Mouse (Mus musculus) large intestine, adult 2 months (tissue): ENCODE results near the gene Abcb4. TPM values are rescaled to one million over a fixed set of nuclear protein-coding genes. Genes with fewer than 3 reads are reported as not detected.
"Not testable (repeated sequence)": the region's sequence is repeated elsewhere in the genome, so short reads cannot be mapped to it uniquely, and the experiment has no call there.

Experiments
- DNase-seq: peaks from one replicate; pipeline ENCODE4 v3.0.0-alpha.2; 2012; ENCODE audit warnings: low read depth, low spot score
- WGBS: fragments of 180-500 bp; shearing (Covaris S2); methylation state at CpG from one replicate; pipeline ENCODE4 v1.1.7; 2018; 5-methylcytosine and 5-hydroxymethylcytosine counted together
- polyA plus RNA-seq: library from polyadenylated mRNA; depleted of rRNA; stranded (reverse); fragments of >200 nt; gene quantifications from 2 replicates; pipeline ENCODE4 v1.2.3, GENCODE M21; 2012

The Abcb4 gene
- polyA plus RNA-seq, 1 experiment, result 0.10 TPM

DNA sequence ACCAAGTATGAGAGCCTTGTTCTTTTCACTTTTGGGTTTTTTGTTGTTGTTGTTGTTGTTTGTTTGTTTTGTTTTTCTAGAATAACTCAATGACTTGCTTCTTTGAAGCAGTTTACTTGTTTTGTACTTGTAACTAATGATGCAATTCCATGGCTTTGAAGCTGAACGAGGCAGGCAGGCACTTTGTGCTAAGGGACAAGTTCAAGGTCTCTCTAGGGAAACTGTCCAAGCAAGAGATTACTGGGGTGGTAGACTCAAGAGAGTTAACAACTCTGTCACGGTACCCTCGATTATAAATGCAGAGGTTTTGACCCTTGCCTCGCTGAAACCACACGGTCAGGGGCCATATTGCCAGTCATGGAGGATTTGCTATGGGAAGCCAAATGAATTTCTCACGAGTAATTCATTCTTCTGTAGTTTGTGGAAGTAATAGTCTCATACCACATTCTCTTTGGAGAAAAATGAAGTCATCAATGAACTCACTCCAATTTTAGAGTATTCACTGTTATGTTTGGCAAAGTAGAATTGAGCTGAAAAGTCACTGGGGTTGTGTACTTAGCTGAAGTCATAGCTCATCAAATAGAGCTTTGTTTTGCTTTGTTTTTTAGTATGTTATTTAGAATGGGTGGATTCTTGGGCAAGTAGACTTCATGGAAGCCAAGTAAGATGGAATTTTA, 8.8 kb downstream of the Abcb4 start:
- no peak for DNase-seq
- 68% methylated on average over 6 of the region's 6 CpGs for WGBS

DNA sequence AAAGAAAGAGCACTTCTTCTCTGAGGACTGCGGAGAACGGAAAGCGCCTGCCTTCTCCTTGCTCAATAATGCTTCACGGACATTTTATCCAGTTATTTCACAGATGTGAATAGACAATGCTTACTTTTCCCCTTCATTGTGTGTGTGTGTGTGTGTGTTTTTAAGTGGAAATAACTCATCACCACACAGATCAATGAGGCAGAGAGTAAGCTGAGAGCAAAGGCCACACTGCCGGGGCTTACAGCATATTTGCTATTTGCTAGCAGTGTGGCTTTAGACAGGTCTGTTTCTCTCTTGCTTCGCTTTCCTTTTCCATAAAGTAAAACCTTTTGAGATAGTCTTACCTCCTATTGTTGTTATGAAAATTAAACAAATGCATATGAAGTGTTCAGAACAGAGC, 11.0 kb downstream of the Abcb4 start:
- DNase-seq, result no peak
- WGBS, result 85% methylated on average over 6 of the region's 6 CpGs

DNA sequence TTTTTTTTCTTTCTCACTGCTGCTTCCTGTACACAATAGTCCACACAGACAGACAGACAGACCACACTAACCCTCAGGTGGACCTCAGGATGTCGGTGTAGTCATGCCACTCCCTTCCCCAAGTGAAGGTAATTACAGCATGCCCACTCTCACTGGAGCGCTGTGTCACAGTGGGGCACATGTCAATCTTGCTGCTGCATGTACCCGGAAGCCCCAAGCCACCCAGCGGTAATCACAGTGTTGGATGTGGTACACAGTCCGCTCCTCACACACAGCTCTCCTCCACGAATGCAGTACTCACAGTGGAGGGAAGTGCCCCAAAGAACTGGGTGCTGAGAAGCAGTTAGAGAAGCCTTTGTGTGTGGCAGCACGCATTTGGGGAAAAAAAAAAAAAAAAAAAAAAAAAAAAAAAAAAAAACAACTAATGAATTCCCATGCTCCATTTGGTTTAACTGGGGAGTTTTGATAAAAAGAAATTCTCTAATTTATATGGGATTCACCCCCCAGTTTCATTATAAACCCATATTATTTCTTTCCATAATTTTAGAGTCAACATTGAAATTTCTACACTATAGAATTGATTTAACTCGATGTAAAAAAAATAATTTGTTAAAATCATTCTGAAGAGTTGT, 18.2 kb downstream of the Abcb4 start:
- no peak for DNase-seq
- WGBS, result 70% methylated on average over 8 of the region's 8 CpGs

DNA sequence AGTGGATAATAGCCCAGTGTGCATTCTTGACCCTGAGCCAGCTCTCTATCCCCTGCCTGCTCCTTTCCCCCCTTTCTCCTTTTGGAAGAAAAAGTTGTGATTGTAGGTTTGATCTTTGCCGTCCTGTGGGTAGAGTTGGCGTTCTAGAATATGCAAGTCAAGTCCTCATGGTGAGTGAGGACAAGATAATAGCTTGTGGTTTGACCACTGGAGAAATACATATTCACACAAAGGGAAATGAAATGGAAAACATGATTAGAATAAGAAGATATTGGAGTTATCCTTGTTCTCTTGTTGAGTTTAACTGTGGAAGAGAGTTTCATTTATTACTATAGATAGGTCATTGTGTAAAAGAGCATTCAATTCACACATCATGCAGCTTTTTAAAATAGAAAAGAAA, 22.9 kb downstream of the Abcb4 start:
- 88% methylated on average over 2 of the region's 2 CpGs for WGBS
- no peak for DNase-seq

DNA sequence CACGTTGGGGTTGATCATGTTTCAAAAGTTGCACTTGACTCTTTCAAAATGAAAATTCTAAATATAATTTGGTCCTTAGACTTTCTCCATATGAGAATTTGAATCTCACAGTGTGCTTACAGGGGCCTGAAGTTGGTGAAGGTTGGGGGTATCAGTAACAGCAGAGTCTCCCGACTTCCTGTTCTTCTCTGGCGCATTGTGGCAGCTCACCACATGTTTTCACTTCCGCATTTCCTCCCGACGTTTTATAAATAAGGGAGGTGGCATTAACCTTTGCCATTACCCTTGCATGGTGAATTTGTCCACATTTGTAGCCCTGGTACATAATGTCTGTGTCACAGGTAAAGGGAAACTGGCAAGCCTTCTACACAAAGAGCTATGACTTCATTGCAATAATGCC, 23.6 kb downstream of the Abcb4 start:
- DNase-seq, result no peak
- WGBS, result 65% methylated on average over 6 of the region's 6 CpGs

DNA sequence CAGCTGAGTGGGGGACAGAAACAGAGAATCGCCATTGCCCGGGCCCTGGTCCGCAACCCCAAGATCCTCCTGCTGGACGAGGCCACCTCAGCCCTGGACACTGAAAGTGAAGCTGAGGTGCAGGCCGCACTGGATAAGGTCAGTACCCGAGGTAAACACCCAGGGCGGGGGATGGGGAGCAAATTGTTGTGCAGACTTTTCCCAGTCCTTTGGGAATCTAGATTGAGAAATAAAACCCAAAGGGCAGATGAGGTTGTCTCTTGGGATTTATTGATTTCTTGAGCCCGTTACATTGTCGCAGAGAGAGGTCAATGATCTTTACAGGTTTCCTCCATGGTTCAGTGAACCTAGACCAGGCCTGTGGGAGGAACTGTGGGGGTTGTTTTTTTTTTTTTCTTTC, 34.9 kb downstream of the Abcb4 start:
- 81% methylated on average over 9 of the region's 9 CpGs for WGBS
- DNase-seq, result no peak

DNA sequence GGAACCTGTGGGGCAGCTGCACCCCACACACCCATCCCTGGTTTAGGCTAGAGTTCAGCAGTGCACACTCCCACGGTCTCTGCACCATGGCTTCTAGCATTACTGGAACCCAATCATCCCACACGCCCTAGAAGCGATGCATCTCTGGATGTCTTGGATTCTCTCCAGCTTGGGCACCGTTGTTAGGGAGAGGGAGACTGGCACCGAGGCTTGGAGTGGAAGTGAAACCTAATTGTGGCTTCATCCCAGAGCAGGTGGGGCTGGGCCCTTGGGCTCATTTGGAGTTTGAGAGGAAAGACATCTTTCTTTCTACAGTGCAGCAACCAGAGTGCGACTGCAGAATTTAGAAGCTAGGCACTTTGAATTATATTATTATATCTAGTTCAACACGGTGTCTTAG, 44.4 kb downstream of the Abcb4 start:
- no peak for DNase-seq
- 53% methylated on average over 7 of the region's 7 CpGs for WGBS

DNA sequence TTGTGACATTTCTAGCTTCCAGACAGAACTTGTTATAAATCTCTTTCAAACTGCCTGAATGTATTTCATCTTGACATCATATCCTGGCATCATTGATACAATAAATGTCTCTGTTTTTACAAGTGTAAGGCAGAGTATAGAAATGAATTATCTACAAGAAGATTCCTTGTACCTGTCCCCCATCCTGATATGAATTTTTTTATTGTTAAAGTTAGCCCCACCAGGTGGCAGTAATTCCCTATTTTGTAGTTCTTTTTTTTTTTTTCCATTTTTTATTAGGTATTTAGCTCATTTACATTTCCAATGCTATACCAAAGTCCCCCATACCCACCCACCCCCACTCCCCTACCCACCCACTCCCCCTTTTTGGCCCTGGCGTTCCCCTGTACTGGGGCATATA, 47.7 kb downstream of the Abcb4 start:
- WGBS, result no CpG with 5 or more reads among the region's 1 CpGs
- not testable (repeated sequence) for DNase-seq

DNA sequence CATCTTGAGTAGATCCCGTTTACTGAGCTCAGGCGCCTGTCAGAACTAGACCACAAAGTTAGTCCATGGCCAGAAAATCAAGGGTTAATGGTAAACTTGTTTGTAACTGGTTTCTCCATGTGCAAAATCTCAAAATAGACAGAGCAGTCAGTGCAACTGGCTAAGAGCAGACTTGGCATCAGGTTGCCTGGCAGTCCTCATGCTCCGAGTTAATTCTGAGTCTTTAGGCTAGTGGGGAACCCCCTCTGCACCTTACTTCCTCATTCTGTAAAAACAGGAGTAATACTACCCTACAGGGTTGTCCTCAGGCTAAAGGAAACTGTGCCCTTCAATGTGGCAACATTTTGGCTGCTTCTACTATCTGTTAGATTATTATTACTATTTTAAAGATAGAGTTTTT, 50.3 kb downstream of the Abcb4 start:
- DNase-seq, result no peak
- WGBS, result 59% methylated on average over 3 of the region's 3 CpGs

DNA sequence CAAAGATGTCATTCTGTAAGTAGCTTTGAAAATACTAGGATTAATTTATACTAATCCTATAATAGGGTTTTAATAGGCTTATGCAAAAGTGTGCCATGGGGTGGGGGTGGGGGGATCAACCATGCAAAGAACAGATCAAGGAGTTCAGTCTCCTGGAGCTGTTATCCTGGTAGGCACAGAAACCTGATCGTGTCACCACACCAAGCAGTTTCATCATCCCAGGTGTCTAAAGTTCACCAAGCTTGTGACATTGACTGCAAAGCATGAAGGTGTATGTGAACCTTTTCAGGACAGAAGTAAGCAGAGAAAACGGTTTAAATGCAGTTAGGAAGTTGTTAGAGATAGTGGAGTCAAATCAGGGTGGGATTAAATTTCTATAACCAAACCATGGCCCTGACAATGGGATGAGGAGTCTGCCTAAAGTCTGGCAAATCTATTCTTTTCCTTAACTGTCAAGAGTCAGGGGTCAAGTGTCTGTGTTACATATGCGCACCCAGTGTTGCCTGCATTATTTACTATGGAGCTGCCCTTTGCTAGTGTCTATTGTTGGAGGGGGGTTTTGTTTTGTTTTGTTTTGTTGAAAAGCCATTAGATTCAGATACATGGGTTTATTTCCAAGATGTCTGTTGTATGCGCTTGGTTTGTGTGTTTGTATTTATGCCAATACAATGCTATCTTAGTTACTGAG, 54.0 kb downstream of the Abcb4 start:
- 64% methylated on average over 4 of the region's 4 CpGs for WGBS
- no peak for DNase-seq

DNA sequence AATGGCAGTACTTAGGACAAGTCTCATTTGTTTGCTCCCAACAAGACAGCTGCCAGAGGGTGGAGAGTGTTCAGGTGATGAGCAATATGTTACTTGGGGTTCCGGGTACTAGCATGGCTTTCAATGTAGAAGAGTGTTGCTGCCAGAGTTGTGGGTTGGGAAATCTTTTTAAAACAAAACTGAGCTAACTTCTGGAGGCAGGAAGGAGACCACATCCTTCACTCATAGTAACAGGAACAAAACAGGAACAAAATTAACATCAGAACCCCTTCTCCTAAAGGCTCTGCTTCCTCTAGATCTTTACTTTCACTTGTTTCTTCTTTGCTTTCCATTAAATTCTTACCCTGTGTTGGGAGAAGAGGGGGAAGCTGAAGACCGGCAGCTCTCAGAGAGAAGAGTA, 60.1 kb downstream of the Abcb4 start:
- 83% methylated on average over 2 of the region's 2 CpGs for WGBS
- DNase-seq, result no peak

DNA sequence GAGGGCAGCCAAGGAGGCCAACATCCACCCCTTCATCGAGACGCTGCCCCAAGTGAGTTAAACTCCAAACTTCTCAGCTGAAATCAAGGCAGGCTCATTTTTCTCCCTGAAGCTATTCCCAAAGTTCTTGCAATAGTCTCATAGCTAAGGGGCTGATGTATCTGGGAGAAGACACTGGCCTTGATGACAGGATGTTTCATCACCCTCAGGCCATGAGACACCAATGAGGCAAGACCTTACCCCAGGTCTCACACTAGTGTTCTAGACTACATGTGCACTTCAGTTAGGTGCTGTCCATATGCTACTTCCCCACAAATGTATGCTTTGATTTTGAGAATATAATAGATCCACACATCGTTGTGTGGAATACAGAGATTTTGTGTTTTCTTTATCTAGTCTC, 62.0 kb downstream of the Abcb4 start:
- WGBS, result 90% methylated on average over 3 of the region's 3 CpGs
- DNase-seq, result no peak

DNA sequence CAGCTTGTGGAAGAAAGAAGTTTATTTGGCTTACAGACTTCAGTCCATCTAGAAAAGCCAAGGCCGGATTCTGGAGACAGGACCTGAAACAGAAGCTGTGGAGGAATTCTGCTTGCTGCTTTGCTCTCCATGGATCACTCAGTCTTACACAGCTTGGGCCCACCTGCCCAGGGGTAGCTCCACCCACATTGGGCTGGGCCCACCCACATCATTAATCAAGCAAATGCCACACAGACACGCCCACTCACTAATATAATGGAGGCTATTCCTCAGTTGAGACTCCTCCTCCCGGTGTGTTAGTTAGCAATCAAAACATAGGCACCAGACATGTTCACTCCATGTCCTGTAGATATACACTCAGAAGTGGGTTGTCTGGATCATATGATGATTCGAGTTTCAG, 67.0 kb downstream of the Abcb4 start:
- DNase-seq, result no peak
- WGBS, result 77% methylated on average over 4 of the region's 4 CpGs

DNA sequence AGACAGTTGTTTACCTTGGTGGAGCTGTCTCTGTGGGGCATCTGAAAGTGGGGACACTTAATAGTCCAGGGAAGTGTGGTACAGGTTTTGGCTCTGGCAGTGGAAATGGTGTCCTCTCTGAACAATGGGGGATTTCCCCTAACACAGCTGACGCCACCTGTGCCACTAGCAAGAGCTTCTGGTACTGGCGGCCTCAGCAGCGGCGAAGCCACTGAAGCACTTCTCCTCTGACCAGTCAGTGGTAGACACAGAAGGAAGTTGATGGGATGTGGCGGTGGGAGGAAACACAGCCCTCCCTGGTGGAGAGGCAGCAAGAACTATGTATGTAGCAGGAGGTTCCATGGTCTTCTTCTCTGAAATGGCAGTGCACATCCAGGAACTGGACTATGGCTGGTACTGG, 71.0 kb downstream of the Abcb4 start:
- 93% methylated on average over 5 of the region's 5 CpGs for WGBS
- DNase-seq, result no peak

DNA sequence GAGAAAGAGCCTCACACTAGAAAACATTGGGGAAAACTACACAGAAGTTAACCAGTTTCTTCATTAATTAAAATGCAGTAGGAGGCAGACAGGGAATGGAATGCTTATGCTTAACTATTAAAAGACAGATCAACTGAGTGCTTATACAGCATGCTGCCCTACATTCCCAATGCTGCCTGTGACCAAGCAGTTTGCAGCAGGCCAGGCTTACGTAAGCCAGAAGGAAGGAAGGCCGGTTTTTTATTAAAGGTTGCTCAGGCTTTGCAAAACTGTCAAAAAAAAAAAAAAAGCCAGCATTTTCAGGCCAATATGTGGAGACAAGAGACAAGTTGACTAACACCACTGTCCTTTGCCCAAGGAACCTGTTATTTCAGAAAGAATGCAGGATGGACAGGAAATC, 77.2 kb downstream of the Abcb4 start:
- 94% methylated on average over 2 of the region's 2 CpGs for WGBS
- DNase-seq, result no peak

DNA sequence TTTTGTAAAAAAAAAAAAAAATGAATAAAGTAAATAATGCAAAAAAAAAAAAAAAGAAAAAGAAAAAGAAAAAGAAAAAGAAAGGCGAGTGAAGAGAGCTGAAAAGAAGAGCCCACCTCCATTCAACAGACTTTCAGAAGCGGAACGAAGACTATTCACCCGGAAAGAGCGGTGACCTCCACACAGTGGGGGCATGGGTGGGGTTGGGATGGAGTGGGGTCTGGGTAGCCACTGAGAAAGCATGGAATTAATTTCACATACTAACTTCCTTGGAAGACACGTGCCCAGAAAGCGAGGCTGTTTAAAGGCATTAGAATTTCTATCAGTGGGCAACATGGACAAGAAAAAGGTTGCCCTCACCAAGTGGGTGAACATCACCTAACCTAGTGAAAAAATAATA, 78.8 kb downstream of the Abcb4 start:
- WGBS, result 94% methylated on average over 7 of the region's 7 CpGs
- DNase-seq, result no peak

DNA sequence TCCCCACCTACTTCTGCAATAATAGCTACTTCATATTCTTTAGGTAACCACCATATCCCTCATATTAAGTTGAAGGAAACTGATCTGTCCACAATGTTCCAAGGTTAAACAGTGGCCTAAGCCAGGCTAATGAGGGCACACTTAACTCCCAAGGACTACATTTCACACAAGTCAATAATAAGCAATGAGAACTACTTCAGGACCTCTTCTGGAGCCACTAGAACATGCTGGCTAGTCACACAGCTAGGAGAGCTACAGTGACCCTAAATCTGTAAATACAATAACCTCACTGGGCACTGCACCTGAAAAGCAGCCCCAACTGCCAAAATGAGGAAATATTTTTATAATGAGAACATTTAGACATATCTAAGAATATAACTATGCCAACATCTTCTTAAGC, 81.2 kb downstream of the Abcb4 start:
- no peak for DNase-seq

DNA sequence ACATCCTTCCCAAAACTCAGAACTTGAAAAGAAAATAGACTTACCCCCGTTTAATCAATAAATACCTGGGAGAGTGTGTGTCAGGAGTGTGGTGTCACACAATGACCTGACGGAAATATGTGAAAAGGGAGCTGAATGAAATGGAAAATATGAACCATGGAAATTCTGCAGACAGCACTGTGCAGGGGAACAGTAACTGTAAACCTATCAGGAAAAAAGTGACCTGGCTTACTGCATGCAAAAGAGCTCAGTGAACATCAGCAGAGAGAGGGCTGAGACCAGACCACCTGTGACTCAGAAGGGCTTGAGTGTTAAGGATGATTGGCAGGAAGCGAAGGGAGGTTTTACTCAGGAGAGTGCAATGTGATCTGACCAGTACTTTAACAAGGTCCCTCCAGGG, 92.0 kb downstream of the Abcb4 start:
- DNase-seq, result no peak
- WGBS, result 88% methylated on average over 3 of the region's 3 CpGs

DNA sequence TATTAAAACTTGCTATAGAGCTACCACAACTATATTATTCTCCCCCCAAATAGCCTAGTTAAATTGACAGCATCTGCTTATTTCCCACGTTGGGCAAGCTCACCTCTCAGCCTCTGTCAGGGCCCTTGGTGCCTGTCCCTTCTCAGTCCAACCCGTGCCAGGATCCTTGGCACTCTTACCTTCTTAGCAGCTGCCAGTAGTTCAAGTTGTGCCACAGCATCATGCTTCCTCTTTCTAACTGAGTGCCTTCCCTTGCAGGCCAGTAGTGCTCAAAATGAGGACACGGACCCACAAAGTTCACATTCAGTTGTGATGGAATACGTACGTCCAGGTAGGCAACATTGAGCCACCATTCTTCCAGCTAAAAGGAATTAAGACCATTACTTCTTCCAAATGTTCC, 94.4 kb downstream of the Abcb4 start:
- DNase-seq, result no peak
- 93% methylated on average over 5 of the region's 5 CpGs for WGBS

DNA sequence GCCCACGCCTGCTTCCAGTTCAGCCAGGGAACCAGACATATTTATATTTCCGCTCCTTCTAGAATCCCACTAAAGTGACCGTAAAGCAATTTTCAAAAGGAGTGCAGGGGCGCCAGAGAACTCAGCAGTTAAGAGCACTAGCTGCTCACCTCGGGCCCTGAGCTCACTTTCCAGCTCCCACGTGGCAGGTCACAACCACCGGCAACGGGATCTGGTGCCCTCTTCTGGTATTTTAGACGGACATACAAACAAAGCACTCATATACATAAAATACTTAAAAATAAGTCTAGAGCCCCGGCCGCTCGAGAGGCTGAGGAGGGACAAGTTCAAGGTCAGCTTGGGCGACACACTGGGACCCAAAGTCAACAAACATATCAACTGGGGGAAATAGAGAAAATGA, 97.0 kb downstream of the Abcb4 start:
- WGBS, result 87% methylated on average over 13 of the region's 13 CpGs
- DNase-seq, result no peak

DNA sequence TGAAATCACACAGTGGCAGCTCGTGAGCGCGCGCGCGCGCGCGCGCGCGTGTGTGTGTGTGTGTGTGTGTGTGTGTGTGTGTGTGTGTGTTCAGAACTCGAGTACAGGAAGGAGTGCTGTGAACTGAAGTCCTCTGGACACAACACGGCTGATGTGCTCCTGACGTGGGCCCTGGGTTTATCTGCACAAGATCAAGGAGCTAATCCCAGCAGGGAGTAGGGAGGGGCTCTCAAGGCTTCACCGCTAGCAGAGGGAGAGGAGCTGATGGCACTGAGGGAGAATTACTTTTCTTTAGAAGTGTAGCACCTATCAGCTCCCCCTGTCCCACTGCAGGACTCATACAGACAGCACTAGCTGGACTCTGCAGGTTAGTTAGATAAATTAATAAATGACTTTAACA, 98.1 kb downstream of the Abcb4 start:
- DNase-seq, result no peak
- WGBS, result 93% methylated on average over 16 of the region's 16 CpGs
